Mouse (Mus musculus) thymus, adult 2 months (tissue): Measurements from ENCODE around the gene Erich6.
"Not testable (repeated sequence)": the region's sequence is repeated elsewhere in the genome, so short reads cannot be mapped to it uniquely, and the experiment has no call there.

Experiments used
- CTCF ChIP-seq: fragments of 200-500 bp; IDR thresholded peaks from 2 replicates; pipeline ENCODE4 v1.5.1; 2012; ENCODE audit warnings: mild to moderate bottlenecking, control low read depth, low read length, moderate library complexity, borderline replicate concordance; ENCODE audit not compliant: control insufficient read depth, poor library complexity, insufficient read depth; ENCODE audit errors: extremely low read depth
- POLR2A ChIP-seq: fragments of 200-500 bp; IDR thresholded peaks from 2 replicates; pipeline ENCODE4 v1.6.1; 2012; ENCODE audit warnings: mild to moderate bottlenecking, low read length, control low read depth, moderate library complexity; ENCODE audit not compliant: control insufficient read depth, poor library complexity, insufficient read depth; ENCODE audit errors: extremely low read depth

DNA sequence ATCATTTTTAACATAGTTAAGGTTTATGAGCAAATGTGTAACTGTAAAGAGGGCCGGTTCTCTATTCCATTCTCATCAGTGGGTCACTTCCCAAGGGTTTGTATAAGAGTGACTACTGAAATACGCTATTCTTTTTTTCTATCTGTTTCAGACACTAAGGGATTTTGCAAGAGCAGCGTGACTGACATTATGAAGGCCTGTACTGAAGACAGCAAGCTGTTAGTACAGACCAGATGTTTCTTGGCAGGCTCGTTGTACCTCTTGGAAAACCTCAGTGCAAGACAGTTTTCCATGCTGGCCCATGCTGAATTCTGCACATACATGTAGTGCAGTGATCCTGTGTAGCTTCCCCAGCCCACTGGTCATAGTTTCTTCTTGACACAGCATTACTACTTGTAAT is 46.5 kb downstream of the Erich6 start:
- TF ChIP-seq CTCF, POLR2A: not testable (repeated sequence)
